Mouse (Mus musculus) c-Kit-positive CD71-positive TER-119-negative erythroid progenitor cells, embryonic 14.5 days (primary cell): Measurements from ENCODE around the gene Plxdc2.

Source experiments
- DNase-seq: peaks from one replicate; pipeline ENCODE4 v3.0.0-alpha.2; 2013; ENCODE audit warnings: low read depth

Gene Plxdc2

DNA sequence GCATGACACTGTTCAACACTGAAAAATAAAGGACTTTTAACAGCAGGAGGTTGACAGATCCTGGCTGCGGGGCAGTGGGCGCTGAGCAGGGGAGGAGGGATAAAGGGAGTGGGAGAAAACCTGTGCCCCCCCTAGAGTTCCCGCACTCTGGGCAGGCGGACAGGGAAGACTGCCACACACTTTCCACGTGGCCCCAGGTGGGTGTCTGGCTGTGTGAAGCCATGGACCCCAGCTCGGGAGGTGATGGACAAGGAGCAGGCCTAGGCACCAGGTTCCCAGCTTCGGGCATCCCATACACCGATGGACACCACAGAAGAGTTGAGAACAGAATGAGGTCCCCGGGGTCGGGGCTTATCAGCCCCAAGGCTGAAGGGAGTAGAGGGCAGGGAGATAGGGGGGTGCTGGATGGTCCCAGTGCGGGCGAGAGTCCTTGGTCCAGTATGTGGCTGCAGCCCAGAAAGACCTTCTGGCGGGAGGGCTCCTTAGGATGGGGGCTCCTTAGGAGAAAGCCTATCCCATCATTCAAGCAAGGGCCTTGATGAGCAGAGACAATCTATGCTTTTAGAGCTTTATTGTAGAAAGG, 215.2 kb downstream of the Plxdc2 start:
- DNase-seq, result no peak

GRCm38 (mm10) chr2:16576566-16576965, 220.5 kb downstream of the Plxdc2 start:
- no peak for DNase-seq

DNA sequence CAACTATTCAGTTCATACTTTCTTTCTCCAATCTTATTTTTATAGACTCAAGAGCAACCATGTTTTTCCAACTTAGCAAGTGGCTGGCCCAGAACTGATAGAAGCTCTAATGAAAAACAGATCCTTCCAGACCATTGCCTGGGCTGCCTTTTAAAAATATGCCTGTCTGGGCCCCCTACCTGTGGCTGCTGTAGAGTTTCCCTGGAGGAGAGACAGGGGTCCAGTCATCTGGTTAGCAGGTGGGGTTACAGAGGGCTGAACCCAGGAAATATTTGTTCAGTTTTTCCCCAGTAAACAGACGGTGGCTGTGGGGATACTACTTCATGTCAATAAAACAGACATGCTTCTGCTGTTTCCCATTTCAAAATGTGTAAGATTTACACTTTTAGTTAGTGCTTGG, 222.0 kb downstream of the Plxdc2 start:
- no peak for DNase-seq

DNA sequence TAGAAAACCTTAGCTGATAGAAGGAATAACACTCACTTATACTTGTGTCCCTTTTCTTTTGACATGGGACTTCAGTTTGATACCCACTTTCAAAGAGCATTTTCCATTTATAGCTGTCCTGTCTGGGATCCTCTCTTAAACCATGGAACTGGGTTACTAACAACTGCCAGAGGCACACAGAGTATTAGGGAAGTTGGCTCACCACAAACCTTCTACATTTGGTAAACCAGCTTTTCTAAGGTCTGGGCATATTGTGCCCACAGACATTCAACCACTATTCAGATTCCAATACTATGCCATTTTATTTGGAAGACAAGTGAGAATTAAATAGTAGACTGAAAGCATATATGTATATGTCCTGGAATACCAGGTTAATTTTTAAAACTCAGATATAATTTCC, 232.4 kb downstream of the Plxdc2 start:
- no peak for DNase-seq

- DNase-seq, result no peak
Measured at GRCm38 (mm10) chr2:16595451-16595850, 239.3 kb downstream of the Plxdc2 start.

- DNase-seq, result no peak
Measured at GRCm38 (mm10) chr2:16598231-16598630, 242.1 kb downstream of the Plxdc2 start.

DNA sequence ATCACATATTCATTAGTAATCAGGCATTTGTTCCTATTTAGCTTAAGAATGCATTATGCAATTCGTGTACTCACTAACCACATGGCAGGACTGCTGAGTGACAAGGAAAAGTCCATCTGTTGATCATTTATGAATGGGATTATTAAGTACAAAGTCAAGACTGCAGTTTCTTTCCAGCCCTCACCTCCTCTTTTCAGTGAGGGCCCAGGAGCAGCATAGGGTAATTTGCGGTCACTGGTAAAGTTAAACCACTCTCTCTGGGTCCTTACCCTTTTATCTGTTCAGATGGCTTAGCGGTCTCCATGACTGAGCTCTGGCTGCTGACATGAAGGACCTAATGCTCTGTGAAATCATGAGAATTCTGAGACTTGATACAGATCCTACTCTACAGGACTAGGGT, 248.2 kb downstream of the Plxdc2 start:
- DNase-seq, result no peak

GRCm38 (mm10) chr2:16607792-16608586, 251.9 kb downstream of the Plxdc2 start:
- no peak for DNase-seq

- no peak for DNase-seq
Measured at GRCm38 (mm10) chr2:16642061-16642460, 286.0 kb downstream of the Plxdc2 start.

DNA sequence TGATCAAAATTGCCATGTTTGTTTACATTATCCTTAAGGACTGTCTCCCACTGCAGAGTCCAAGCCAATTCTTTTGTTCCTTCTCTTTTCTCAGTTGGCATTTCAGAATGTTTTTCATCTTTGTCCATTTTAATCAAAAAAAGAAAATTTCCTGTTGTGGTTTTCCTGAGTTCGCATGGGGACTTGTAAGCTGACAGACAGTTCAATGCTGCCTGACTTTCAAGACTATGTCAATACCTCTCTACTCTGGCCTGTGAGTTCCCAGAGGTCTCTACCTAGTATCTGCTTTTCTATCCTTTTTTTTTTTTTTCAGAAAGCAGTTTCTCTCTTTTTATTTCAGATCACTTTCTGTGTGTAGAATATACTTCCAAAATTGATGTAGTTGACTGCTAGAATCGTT, 295.6 kb downstream of the Plxdc2 start:
- DNase-seq, result no peak

GRCm38 (mm10) chr2:16664516-16664915, 308.4 kb downstream of the Plxdc2 start:
- no peak for DNase-seq

DNA sequence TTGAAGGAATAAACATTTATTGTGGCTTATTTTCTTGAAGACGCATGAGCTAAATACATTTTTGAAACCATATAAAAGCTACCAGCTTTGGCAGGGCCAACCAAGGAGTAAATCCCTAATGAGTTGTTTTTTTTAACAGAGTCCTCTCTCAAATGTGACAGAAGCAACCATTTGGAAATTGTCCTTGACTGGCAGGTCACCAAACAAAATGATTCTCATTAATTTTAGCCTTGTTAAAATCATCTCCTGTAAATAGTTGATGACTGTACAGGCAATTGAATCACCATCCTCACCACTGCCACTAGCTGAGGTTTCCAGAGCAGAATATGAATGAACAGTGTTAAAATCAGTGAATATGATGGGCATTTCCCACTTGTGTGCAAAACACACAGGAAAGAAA, 312.3 kb downstream of the Plxdc2 start:
- DNase-seq, result no peak

DNA sequence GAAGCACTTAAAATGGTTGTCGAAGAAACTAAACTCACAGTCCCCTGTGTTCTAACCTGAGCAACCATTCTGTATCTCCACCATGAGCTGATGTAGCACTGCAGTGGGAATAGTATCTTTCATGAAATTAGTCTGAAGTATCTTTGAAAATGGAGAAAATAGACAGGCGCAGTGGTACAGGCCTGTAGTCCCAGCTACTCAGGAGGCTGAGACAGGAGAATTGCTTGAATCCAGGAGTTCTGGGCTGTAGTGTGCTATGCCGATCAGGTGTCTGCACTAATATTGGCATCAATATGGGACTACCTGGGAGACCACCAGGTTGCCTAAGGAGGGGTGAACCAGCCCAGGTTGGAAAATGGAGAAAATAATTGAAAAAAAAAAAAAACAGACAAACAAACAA, 326.8 kb downstream of the Plxdc2 start:
- DNase-seq, result no peak

DNA sequence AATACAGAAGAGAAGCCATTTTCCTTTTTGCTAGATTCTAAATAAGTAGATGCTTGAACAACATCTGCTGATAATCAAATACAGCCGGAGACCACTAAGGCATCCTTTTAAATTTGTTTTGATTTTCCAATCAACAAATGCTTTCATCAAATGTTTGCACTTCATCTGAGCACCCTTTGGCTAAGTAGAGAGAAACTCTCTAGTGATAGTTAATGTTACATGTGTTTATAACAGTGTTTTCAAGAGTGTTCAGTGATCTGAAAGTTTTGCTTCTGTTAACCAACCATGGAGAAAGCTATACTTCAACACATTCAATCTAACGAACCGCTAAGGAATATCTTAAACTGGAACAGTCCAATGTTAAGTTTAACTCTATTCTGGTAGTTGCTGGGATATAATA, 327.6 kb downstream of the Plxdc2 start:
- DNase-seq, result no peak

DNA sequence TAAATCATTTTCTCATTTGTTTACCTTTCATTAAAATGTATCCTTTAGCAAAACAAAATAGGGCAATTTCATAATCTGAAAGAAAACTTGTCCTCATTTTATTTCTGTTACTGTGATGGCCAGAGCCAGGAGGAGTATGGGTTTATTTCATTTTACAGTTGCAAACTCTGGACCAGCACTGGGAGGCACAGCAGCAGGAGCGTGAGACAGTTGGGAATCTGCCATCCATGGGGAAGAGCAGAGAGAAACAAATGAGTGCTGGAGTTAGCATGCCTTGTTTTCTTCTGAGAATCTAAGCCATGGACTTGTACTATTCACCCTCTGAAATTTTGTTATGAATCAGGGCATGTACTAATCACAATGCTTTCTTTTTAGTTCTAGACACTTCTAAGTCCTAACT, 328.4 kb downstream of the Plxdc2 start:
- no peak for DNase-seq

DNA sequence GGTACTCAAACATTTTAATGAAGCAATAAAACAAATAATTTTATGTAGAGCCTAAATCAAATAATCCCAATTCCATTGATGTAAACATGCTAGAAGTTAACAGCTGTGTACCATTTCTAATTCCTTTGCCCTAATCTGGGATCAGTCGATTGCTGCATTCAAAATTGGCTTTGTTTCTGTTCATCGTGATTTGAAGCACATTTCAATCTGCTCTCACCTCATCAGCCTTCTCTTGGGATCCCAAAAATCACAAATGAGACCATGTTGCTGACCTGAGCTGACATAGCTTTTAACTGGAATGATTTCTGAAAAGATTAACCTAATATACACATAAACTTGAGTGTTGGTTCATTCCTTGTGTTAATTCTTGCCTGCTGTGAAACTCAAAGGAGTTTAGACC, 340.3 kb downstream of the Plxdc2 start:
- DNase-seq, result no peak

- DNase-seq, result no peak
Measured at GRCm38 (mm10) chr2:16697181-16697580, 341.1 kb downstream of the Plxdc2 start.

GRCm38 (mm10) chr2:16706227-16706626, 350.1 kb downstream of the Plxdc2 start:
- DNase-seq, result peak; percentile 3

- no peak for DNase-seq
Measured at GRCm38 (mm10) chr2:16709885-16710284, 353.8 kb downstream of the Plxdc2 start.

DNA sequence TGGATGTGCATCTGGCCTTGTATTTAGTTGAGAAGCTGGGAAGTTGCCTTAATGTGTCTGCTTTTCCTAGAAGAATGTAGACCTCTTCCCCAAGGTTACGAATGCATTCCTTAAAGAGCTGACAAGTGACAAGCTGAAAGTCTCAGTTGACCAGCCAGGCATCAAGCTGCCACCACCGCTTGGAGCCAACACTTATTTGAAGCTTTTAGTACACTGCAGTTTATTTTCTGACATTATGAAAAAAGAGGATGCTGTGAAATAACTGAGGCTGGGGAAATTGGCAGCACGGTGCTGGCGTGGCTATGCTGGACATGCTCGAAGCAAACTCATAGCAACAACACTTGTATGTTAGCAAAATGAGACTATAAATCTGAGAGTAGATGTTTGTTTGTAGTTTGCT, 374.9 kb downstream of the Plxdc2 start:
- no peak for DNase-seq

- no peak for DNase-seq
Measured at GRCm38 (mm10) chr2:16734381-16734780, 378.3 kb downstream of the Plxdc2 start.

DNA sequence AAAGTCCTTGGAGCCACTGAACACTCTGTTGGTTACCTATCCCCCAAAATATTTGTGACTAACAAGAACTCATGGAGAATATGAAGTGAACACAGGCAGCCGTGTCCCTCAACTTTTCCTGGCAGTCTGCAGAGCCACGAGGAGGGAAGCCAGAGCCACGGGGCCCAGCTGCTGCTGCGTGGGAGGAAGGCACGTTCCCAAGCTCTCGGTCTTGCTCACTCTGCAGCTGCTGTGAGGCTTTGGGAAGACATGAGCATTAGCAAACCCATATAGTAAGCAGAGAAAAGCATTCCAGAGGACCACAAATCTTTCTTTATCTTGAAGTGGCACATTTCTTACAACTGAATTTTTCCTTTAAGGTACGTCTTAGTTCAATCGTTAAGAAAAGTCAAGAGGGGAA, 382.1 kb downstream of the Plxdc2 start:
- no peak for DNase-seq

GRCm38 (mm10) chr2:16741813-16742212, 385.7 kb downstream of the Plxdc2 start:
- DNase-seq, result no peak

DNA sequence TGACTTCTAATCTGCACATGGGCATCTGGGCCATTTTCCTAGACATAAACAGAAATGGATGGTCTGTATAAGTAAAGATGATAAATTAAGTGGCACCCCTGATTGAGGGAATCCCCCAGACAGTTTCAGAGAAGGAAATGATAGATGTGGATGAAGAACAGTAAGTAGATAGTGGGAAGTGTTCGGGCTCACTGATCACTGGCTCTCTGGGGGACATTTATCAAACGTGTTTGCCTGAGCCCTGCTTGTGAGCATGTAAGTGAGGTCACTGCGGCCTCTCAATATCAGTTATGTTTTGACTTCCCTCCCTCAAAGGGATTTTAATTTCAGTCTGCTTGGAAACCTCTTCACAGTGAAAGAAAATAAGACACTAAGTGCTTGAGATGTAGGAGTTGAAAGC, 387.5 kb downstream of the Plxdc2 start:
- no peak for DNase-seq
